Mouse (Mus musculus): ENCODE results near the gene Csdc2. TPM values are rescaled to one million over a fixed set of nuclear protein-coding genes. Genes with fewer than 3 reads are reported as not detected.
"Not testable (repeated sequence)": the region's sequence is repeated elsewhere in the genome, so short reads cannot be mapped to it uniquely, and the experiment has no call there.

Csdc2 gene
- polyA plus RNA-seq, 1 experiment from 2014 or later = 18.0 TPM

- no peak for ATAC-seq (ENCODE audit: low FRiP score)
Measured at GRCm38 (mm10) chr15:81967821-81968220, 31.3 kb downstream of the Csdc2 start.

GRCm38 (mm10) chr15:81968447-81968846 lies 31.9 kb downstream of the Csdc2 start:
- H3K9me3 ChIP-seq (ENCODE audit: control insufficient read depth, low read length) = no peaks in the 10 kb centered on the region
- 83% methylated on average over 2 of the region's 2 CpGs for WGBS
- H3K36me3 ChIP-seq (ENCODE audit: control insufficient read depth, insufficient read depth, low read length) = no peaks in the 10 kb centered on the region
- DNase-seq (ENCODE audit: low spot score, missing footprints) = no peak
- no peaks in the 10 kb centered on the region for H3K27me3 ChIP-seq (ENCODE audit: control insufficient read depth, insufficient read depth, low read length)
- H3K27ac ChIP-seq (ENCODE audit: low read depth, low read length) = no peak overlapping the region
- H3K4me1 ChIP-seq (ENCODE audit: control insufficient read depth, insufficient read depth, low read length) = no peaks in the 10 kb centered on the region
- no peak overlapping the region for H3K4me2 ChIP-seq
- H3K4me3 ChIP-seq (ENCODE audit: low read depth, low read length) = no peak overlapping the region
- no peak for ATAC-seq (ENCODE audit: low FRiP score)
- H3K9ac ChIP-seq (ENCODE audit: low read length) = no peak overlapping the region

More at GRCm38 (mm10) chr15:81967821-81968220, 31.3 kb downstream of the Csdc2 start:
- no peak overlapping the region for H3K9ac ChIP-seq (ENCODE audit: low read length)
- DNase-seq (ENCODE audit: low spot score, missing footprints) = no peak
- no peaks in the 10 kb centered on the region for H3K9me3 ChIP-seq (ENCODE audit: control insufficient read depth, low read length)
- WGBS = 89% methylated on average over 5 of the region's 5 CpGs
- H3K36me3 ChIP-seq (ENCODE audit: control insufficient read depth, insufficient read depth, low read length) = no peaks in the 10 kb centered on the region
- no peak overlapping the region for H3K4me3 ChIP-seq (ENCODE audit: low read depth, low read length)
- no peak overlapping the region for H3K27ac ChIP-seq (ENCODE audit: low read depth, low read length)
- H3K4me1 ChIP-seq (ENCODE audit: control insufficient read depth, insufficient read depth, low read length) = no peaks in the 10 kb centered on the region
- no peak overlapping the region for H3K4me2 ChIP-seq
- no peaks in the 10 kb centered on the region for H3K27me3 ChIP-seq (ENCODE audit: control insufficient read depth, insufficient read depth, low read length)

- Histone ChIP-seq H3K9me3 (ENCODE audit: control insufficient read depth, low read length) (no peaks in the 10 kb centered on the region), H3K4me2 (no peak overlapping the region), H3K9ac (ENCODE audit: low read length) (no peak overlapping the region), H3K4me1 (ENCODE audit: control insufficient read depth, insufficient read depth, low read length) (no peaks in the 10 kb centered on the region), H3K27ac (ENCODE audit: low read depth, low read length) (no peak overlapping the region), H3K27me3 (ENCODE audit: control insufficient read depth, insufficient read depth, low read length) (no peaks in the 10 kb centered on the region), H3K36me3 (ENCODE audit: control insufficient read depth, insufficient read depth, low read length) (no peaks in the 10 kb centered on the region), H3K4me3 (ENCODE audit: low read depth, low read length) (no peak overlapping the region)
- DNase-seq (ENCODE audit: low spot score, missing footprints) (no peak), ATAC-seq (ENCODE audit: low FRiP score) (no peak)
- 85% methylated on average over 7 of the region's 7 CpGs for WGBS
Measured at GRCm38 (mm10) chr15:81969173-81969572, 32.6 kb downstream of the Csdc2 start.

- not testable (repeated sequence) for H3K27me3 ChIP-seq (ENCODE audit: control insufficient read depth, insufficient read depth, low read length); H3K9me3 ChIP-seq (ENCODE audit: control insufficient read depth, low read length); H3K4me1 ChIP-seq (ENCODE audit: control insufficient read depth, insufficient read depth, low read length); ATAC-seq (ENCODE audit: low FRiP score); DNase-seq (ENCODE audit: low spot score, missing footprints); H3K9ac ChIP-seq (ENCODE audit: low read length); H3K4me2 ChIP-seq; H3K4me3 ChIP-seq (ENCODE audit: low read depth, low read length); H3K36me3 ChIP-seq (ENCODE audit: control insufficient read depth, insufficient read depth, low read length); H3K27ac ChIP-seq (ENCODE audit: low read depth, low read length)
- 77% methylated on average over 6 of the region's 6 CpGs for WGBS
Measured at GRCm38 (mm10) chr15:81969635-81970034, 33.1 kb downstream of the Csdc2 start.

GRCm38 (mm10) chr15:81970498-81970897 lies 33.9 kb downstream of the Csdc2 start:
- H3K9ac ChIP-seq (ENCODE audit: low read length); H3K4me1 ChIP-seq (ENCODE audit: control insufficient read depth, insufficient read depth, low read length); H3K27ac ChIP-seq (ENCODE audit: low read depth, low read length); H3K36me3 ChIP-seq (ENCODE audit: control insufficient read depth, insufficient read depth, low read length); H3K9me3 ChIP-seq (ENCODE audit: control insufficient read depth, low read length); H3K4me2 ChIP-seq; ATAC-seq (ENCODE audit: low FRiP score); H3K27me3 ChIP-seq (ENCODE audit: control insufficient read depth, insufficient read depth, low read length); DNase-seq (ENCODE audit: low spot score, missing footprints); H3K4me3 ChIP-seq (ENCODE audit: low read depth, low read length): not testable (repeated sequence)
- WGBS = 83% methylated on average over 4 of the region's 4 CpGs

- H3K9me3 ChIP-seq (ENCODE audit: control insufficient read depth, low read length); DNase-seq (ENCODE audit: low spot score, missing footprints); H3K4me2 ChIP-seq; H3K9ac ChIP-seq (ENCODE audit: low read length); H3K36me3 ChIP-seq (ENCODE audit: control insufficient read depth, insufficient read depth, low read length); H3K27me3 ChIP-seq (ENCODE audit: control insufficient read depth, insufficient read depth, low read length); H3K27ac ChIP-seq (ENCODE audit: low read depth, low read length); H3K4me1 ChIP-seq (ENCODE audit: control insufficient read depth, insufficient read depth, low read length); ATAC-seq (ENCODE audit: low FRiP score); H3K4me3 ChIP-seq (ENCODE audit: low read depth, low read length): not testable (repeated sequence)
- WGBS = 91% methylated on average over 8 of the region's 8 CpGs
Measured at GRCm38 (mm10) chr15:81975156-81975555, 38.6 kb downstream of the Csdc2 start.

DNA sequence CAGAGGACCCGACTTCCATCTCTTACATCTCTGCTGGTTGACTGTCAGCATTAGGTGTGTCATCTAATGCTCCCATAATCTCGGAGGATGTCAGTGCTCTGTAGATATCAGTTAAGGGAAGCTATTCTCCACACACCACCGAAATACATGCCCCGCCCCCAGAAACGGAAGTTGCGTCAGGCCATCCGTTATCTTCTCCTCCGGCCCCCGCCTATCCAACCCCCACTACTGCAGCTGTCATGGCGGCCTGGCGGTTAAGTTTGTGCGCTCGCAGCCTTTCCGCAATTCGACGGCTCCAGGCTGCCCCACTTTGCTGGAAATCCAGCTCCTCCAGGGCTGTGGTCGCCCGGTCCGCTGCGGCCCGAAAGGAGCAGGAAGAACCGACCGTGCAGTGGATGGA lies 43.8 kb downstream of the Csdc2 start, which contains the start of gene 1700029P11Rik:
Gene 1700029P11Rik, plus strand, starts transcription at position 220 of the 400 bp plus-strand sequence.
- no peak within 1 kb of the TSS for H3K4me2 ChIP-seq
- no peak for DNase-seq (ENCODE audit: low spot score, missing footprints)
- no peak for ATAC-seq (ENCODE audit: low FRiP score)
- H3K9ac ChIP-seq (ENCODE audit: low read length) = no peak within 1 kb of the TSS
- no peaks in the 10 kb centered on the region for H3K36me3 ChIP-seq (ENCODE audit: control insufficient read depth, insufficient read depth, low read length)
- no peaks in the 10 kb centered on the region for H3K9me3 ChIP-seq (ENCODE audit: control insufficient read depth, low read length)
- H3K4me1 ChIP-seq (ENCODE audit: control insufficient read depth, insufficient read depth, low read length) = peaks cover 3% of the 10 kb centered on the region
- WGBS = 94% methylated on average over 23 of the region's 23 CpGs
- H3K27me3 ChIP-seq (ENCODE audit: control insufficient read depth, insufficient read depth, low read length) = no peaks in the 10 kb centered on the region
- no peak within 1 kb of the TSS for H3K27ac ChIP-seq (ENCODE audit: low read depth, low read length)
- H3K4me3 ChIP-seq (ENCODE audit: low read depth, low read length) = no peak within 1 kb of the TSS

DNA sequence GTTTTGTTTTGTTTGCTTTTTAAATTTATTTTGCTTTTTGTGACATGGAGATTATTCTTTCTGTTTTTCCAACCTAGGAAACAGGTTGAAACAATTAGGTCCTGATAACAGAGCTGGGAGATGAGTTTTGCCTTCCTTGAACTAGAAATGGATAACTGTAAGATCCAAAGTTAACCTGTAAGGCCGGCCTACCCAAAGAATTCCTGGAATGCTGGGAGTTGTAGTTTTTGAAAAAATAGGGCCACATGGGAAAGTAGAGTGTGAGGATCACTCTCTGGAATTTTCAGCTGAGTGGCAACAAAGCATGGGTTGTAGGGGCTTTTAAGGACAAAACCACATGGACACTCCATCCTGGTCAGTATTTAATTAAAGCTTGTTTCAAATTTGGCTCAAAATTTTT lies 45.6 kb downstream of the Csdc2 start:
- WGBS = 54% methylated on average over 1 of the region's 1 CpGs
- Histone ChIP-seq H3K4me3 (ENCODE audit: low read depth, low read length) (no peak overlapping the region), H3K36me3 (ENCODE audit: control insufficient read depth, insufficient read depth, low read length) (no peaks in the 10 kb centered on the region), H3K4me1 (ENCODE audit: control insufficient read depth, insufficient read depth, low read length) (peaks cover 8% of the 10 kb centered on the region), H3K4me2 (no peak overlapping the region), H3K27ac (ENCODE audit: low read depth, low read length) (no peak overlapping the region), H3K9me3 (ENCODE audit: control insufficient read depth, low read length) (no peaks in the 10 kb centered on the region), H3K9ac (ENCODE audit: low read length) (no peak overlapping the region), H3K27me3 (ENCODE audit: control insufficient read depth, insufficient read depth, low read length) (no peaks in the 10 kb centered on the region)
- no peak for ATAC-seq (ENCODE audit: low FRiP score)
- DNase-seq (ENCODE audit: low spot score, missing footprints) = no peak

DNA sequence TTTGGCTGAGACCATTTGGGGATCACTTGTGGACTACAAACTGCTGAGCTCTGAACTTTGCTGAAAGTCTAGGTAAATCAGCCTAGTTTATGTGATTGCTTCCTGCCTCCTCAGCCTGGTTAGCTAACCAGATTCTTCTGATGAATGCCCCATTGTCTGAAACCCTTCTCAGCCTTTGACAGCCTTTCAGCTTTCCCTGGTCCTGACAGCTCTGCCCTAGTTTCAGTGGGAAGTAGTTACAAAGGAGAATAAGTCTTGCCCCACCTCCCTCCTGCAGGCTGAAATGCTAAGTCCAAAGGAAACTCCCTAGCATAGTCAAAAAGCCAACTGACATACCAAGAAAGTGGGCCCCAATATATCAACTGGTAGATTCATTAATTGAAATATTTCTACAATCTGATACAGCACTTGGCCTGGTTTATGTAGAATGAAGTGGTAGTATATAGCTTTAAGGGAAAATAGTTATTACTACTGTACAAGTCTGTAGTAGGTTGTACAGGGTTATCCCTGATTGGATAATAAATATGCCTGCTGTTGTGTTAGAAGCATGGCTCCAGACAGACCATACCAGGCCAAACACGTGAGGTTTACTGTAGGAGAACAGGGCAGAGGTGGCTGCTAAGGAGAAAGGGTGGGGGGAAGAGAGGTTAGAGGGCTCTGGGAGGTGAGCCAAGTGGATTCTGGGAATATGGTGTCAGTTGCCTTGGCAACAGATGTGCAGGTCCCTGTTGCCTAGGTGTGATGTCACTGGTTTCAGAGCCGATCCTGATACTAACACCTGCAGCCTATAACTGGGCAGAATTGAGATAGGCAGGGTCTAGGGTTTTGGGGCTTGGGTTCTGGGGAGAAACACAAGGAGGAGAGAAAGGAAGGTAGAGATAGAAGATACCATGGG lies 49.0 kb downstream of the Csdc2 start:
- DNase-seq (ENCODE audit: low spot score, missing footprints) (no peak), ATAC-seq (ENCODE audit: low FRiP score) (0 out of 2 replicates have a peak, but pooled peaks have one; percentile 27)
- 71% methylated on average over 2 of the region's 2 CpGs for WGBS
- Histone ChIP-seq H3K9ac (ENCODE audit: low read length) (no peak overlapping the region), H3K27ac (ENCODE audit: low read depth, low read length) (no peak overlapping the region; the same call in 1 of the 2 replicates), H3K36me3 (ENCODE audit: control insufficient read depth, insufficient read depth, low read length) (no peaks in the 10 kb centered on the region), H3K4me2 (no peak overlapping the region), H3K27me3 (ENCODE audit: control insufficient read depth, insufficient read depth, low read length) (no peaks in the 10 kb centered on the region), H3K9me3 (ENCODE audit: control insufficient read depth, low read length) (no peaks in the 10 kb centered on the region), H3K4me1 (ENCODE audit: control insufficient read depth, insufficient read depth, low read length) (peaks cover 8% of the 10 kb centered on the region), H3K4me3 (ENCODE audit: low read depth, low read length) (no peak overlapping the region)

Measured in midbrain, embryonic 11.5 days (tissue).